Mouse (Mus musculus): ENCODE measurements around the gene Tbx22.

Gene Tbx22

GRCm38 (mm10) chrX:107667664-107668063 lies at the start of gene Tbx22:
Gene Tbx22 (plus strand): TSS chrX:107667964.
- no peak for DNase-seq (ENCODE audit: low spot score in 2 of 2)

GRCm38 (mm10) chrX:107668677-107669076 lies 913 bp downstream of the Tbx22 start:
- no peak for DNase-seq (ENCODE audit: low spot score in 2 of 2)

- no peak for DNase-seq (ENCODE audit: low spot score in 2 of 2)
Measured at GRCm38 (mm10) chrX:107679203-107679602, 11.4 kb downstream of the Tbx22 start.

GRCm38 (mm10) chrX:107708584-107708983 lies 40.8 kb downstream of the Tbx22 start:
- DNase-seq (ENCODE audit: low spot score in 2 of 2) = no peak

GRCm38 (mm10) chrX:107723541-107723940 lies 55.8 kb downstream of the Tbx22 start:
- DNase-seq (ENCODE audit: low spot score in 2 of 2) = no peak

Measured in right cerebral cortex, adult 2 months (tissue).